Mouse (Mus musculus) forebrain, embryonic 14.5 days (tissue): ENCODE measurements around the gene Synpo2l. TPM values are rescaled to one million over a fixed set of nuclear protein-coding genes. Genes with fewer than 3 reads are reported as not detected.

Source experiments
- ATAC-seq: fragments of 200-750 bp; cut with Nextera tagmentation; 2 replicates; pipeline ENCODE4 v1.8.0; 2017; ENCODE audit warnings: mild to moderate bottlenecking, moderate library complexity
- DNase-seq: peaks from one replicate; pipeline ENCODE4 v3.0.0-alpha.2; 2015; ENCODE audit warnings: low spot score
- H3K27ac ChIP-seq: fragments of 300-500 bp; sonication (generic); 2 replicates; pipeline ENCODE4 v1.5.1; 2014; ENCODE audit warnings: low read depth, mild to moderate bottlenecking, control low read depth, low read length, moderate library complexity
- H3K27me3 ChIP-seq: fragments of 300-500 bp; sonication (generic); replicated peaks from 2 replicates; pipeline ENCODE4 v1.6.1; 2014; ENCODE audit warnings: low read length, control low read depth, mixed read lengths; ENCODE audit not compliant: control insufficient read depth, insufficient read depth
- H3K36me3 ChIP-seq: fragments of 300-500 bp; sonication (generic); 2 replicates; pipeline ENCODE4 v1.6.1; 2014; ENCODE audit warnings: low read length, control low read depth; ENCODE audit not compliant: control insufficient read depth, insufficient read depth
- H3K4me1 ChIP-seq: fragments of 300-500 bp; sonication (generic); 2 replicates; pipeline ENCODE4 v1.6.1; 2014; ENCODE audit warnings: antibody characterized with exemption, low read length, control low read depth; ENCODE audit not compliant: control insufficient read depth, insufficient read depth
- H3K4me2 ChIP-seq: fragments of 300-500 bp; sonication (generic); 2 replicates; pipeline ENCODE4 v1.6.1; 2014; ENCODE audit warnings: mild to moderate bottlenecking, control low read depth, low read length
- H3K4me3 ChIP-seq: fragments of 300-500 bp; sonication (generic); 2 replicates; pipeline ENCODE4 v1.5.1; 2014; ENCODE audit warnings: low read depth, low read length, control low read depth
- H3K9ac ChIP-seq: fragments of 300-500 bp; sonication (generic); 2 replicates; pipeline ENCODE4 v1.6.1; 2014; ENCODE audit warnings: mild to moderate bottlenecking, low read length, control low read depth, moderate library complexity
- H3K9me3 ChIP-seq: fragments of 300-500 bp; sonication (generic); replicated peaks from 2 replicates; pipeline ENCODE4 v1.6.1; 2016; ENCODE audit warnings: low read length, control low read depth, mixed read lengths; ENCODE audit not compliant: control insufficient read depth
- WGBS: fragments of 180-500 bp; shearing (Covaris S2); extraction: QIAGEN DNeasy Blood & Tissue Kit; methylation state at CpG from one replicate; pipeline ENCODE4 v1.1.7; 2014; 5-methylcytosine and 5-hydroxymethylcytosine counted together
- polyA plus RNA-seq: library from polyadenylated mRNA; unstranded; fragments of >200 nt; fragmentation: Nextera tagmentation; extraction: Ambion mirVana; gene quantifications from 2 replicates; pipeline ENCODE4 v1.2.1, GENCODE M21; 2014

The Synpo2l gene
- polyA plus RNA-seq, 1 experiment from 2014 or later = 0.09 TPM

DNA sequence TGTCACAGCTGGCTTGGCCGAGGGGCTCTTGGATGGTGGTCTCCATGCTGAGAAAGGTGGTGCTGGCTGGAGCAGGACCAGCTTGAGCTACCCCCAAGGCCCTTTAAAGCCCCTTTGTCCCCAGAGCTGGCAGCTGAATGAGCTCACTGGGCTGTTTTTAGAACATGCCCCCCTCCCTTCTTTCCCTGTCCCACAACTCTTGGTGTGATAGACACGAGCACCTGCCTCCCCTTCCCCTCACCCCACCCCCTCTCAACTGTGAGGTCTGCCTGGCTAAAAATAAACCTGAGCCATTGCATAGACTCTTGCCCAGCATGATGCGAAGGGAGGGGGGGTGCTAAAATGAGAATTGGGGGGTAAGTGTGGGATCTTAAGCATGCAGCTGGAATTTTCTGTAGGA, 3.7 kb downstream of the Synpo2l start:
- Histone ChIP-seq H3K36me3 (no peaks in the 10 kb centered on the region), H3K4me2 (no peak overlapping the region), H3K4me3 (no peak overlapping the region), H3K9me3 (no peaks in the 10 kb centered on the region), H3K9ac (no peak overlapping the region), H3K27ac (no peak overlapping the region), H3K27me3 (no peaks in the 10 kb centered on the region), H3K4me1 (peaks cover 6% of the 10 kb centered on the region; the same call in 1 of the 2 replicates)
- ATAC-seq = no peak
- peak; percentile 15 for DNase-seq
- 42% methylated on average over 3 of the region's 3 CpGs for WGBS

DNA sequence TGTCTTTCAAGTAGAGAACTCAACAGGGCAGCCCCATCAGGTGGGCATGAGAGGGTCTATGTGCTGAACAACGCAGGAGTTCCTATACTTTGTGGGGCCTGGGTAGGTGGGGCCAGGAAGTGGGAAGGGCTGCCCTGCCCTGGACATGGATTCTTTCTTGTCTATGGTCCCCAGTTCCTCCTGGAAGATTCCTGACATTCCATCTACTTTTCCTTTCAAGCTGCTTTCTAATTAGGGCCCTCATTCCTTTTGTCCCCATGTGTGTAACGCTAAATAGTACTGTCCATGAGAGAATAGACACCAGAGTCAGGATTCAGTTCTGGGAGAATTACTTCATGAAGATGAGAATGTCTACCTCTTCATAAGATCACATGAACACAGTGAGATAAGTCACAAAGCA, 4.6 kb downstream of the Synpo2l start:
- H3K27ac ChIP-seq = no peak overlapping the region

DNA sequence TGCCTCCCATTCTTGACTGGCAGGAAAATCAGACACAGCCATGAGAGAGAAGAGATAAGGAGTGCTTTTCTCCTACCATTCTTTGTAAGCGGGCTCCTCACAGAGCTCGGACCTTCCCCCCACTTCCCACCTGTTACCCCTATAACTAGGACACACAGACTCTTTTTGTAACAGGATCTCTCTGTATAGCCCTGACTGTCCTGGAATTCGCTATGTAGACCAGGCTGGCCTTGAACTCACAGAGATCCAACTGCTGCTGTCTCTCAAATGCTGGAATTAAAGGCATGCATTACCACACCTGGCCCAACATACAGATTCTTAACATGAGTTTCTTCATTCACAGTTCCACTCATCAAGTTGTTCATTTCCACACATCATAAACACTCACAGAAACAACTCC, 5.4 kb downstream of the Synpo2l start:
- ATAC-seq = no peak

More for the DNA sequence above, 4.6 kb downstream of the Synpo2l start:
- Histone ChIP-seq H3K9ac (no peak overlapping the region), H3K4me1 (peaks cover 6% of the 10 kb centered on the region; the same call in 1 of the 2 replicates), H3K4me2 (no peak overlapping the region), H3K4me3 (no peak overlapping the region), H3K36me3 (no peaks in the 10 kb centered on the region), H3K27me3 (no peaks in the 10 kb centered on the region), H3K9me3 (no peaks in the 10 kb centered on the region)
- ATAC-seq (no peak), DNase-seq (no peak)
- 67% methylated on average over 2 of the region's 2 CpGs for WGBS

DNA sequence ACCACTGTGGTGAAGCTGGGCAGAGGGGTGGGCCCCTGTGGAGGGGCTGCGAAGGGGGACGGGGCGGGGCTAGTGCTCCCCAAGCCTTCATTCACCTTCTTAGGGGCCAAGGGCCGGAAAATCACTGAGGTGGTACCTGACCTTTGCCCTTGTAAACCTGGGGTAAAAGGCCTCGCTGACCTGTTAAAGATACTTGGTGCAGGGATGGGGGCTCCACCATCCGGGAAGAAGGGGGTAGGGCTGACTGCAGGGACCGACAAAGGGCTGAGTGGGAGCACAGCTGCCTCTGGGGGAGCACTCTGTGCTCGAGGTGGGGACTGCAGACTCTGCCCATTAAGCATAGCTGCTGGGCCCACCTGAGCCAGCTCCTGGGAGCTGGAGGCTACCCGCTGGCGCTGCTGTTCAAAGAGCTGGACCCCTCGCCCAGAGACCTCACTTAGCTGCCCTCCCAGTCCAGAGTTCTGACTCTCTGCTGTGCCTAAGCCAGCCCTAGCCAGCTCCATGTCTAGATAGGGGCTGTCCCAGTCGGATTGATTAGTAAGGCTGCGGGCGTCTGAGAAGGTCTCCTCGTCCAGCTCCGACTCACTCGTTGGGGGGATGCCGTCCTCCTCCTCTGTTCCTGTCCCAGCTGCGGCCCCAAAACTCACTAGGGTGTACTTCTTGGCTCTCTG, 6.4 kb downstream of the Synpo2l start:
- Histone ChIP-seq H3K9me3 (no peaks in the 10 kb centered on the region), H3K9ac (peak overlapping the region; percentile 79), H3K27ac (peak overlapping the region; percentile 65), H3K4me1 (peaks cover 6% of the 10 kb centered on the region; the same call in 1 of the 2 replicates), H3K4me3 (peak overlapping the region; percentile 54), H3K27me3 (no peaks in the 10 kb centered on the region), H3K4me2 (peak overlapping the region; percentile 93), H3K36me3 (no peaks in the 10 kb centered on the region)
- ATAC-seq (peak; percentile 30), DNase-seq (peak; percentile 6)
- WGBS = 16% methylated on average over 19 of the region's 19 CpGs

More for the DNA sequence above, 5.4 kb downstream of the Synpo2l start:
- H3K9me3 ChIP-seq = no peaks in the 10 kb centered on the region
- H3K4me1 ChIP-seq = peaks cover 6% of the 10 kb centered on the region; the same call in 1 of the 2 replicates
- 85% methylated on average over 3 of the region's 3 CpGs for WGBS
- H3K4me2 ChIP-seq = no peak overlapping the region
- no peak overlapping the region for H3K9ac ChIP-seq
- no peak for DNase-seq
- H3K4me3 ChIP-seq = no peak overlapping the region
- no peak overlapping the region for H3K27ac ChIP-seq
- H3K36me3 ChIP-seq = no peaks in the 10 kb centered on the region
- H3K27me3 ChIP-seq = no peaks in the 10 kb centered on the region

DNA sequence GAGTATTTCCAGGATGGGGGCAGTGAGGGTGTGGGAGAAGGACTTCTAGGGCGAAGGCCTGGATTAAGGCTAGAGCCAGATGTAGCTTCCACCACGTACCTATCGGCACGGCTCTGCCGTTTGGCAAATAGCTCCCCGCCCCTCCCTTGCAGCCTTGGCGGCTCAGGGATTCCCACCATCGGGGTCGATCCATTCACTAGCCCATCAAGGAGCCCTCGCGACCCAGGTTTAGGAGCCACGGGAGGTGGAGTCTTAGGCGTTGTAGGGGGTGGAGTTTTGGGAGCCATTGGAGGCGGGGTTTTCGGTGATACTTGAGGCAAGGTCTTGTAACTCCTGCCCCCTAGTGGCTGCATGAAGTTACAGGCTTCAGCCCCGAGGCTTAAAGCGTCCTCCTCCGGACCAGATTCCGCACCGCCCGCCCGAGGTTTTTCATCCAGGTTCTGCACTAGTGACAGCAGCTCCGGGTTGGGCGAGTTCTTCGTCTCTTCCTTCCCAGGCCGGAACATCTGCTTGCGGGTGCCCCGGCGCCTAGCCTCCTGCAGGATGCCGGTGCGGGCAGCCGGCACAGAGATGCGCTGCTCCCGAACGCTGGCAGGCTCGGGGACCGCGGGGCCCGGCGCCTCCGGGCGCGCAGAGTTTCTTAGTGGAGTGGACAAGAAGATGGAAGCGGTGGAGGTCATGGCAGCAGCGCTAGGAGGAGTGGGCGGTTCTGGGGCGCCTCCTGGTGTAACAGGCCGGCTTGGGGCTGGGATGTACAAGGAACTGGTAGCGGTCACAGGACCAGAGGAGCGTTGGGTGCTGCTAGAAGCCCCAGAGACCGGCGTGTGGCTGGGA, 7.1 kb downstream of the Synpo2l start:
- Histone ChIP-seq H3K9ac (peak overlapping the region; percentile 79), H3K9me3 (no peaks in the 10 kb centered on the region), H3K4me2 (peak overlapping the region; percentile 93), H3K27ac (peak overlapping the region; percentile 65), H3K4me3 (peak overlapping the region; percentile 54), H3K36me3 (no peaks in the 10 kb centered on the region), H3K27me3 (no peaks in the 10 kb centered on the region), H3K4me1 (peaks cover 6% of the 10 kb centered on the region; the same call in 1 of the 2 replicates)
- 2% methylated on average over 52 of the region's 52 CpGs for WGBS
- peak; percentile 99 for DNase-seq
- ATAC-seq = peak; percentile 90

DNA sequence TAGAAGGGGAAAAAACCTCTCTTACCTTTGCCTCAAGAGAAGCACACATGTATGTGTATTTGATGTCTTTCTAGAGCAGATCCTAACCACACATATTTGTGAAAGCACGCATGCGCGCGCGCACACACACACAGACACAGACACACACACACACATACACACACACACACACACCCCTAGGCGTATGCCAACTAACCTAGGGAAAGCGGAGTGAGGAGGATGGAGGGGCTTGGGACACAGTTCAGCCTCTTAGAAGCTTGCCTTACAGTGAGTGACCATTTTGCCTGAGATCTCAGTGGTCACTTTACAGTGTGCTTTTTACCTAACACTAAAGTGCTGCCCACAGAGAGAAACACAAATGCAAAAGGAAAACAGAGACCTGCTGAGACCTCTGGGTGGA, 8.5 kb downstream of the Synpo2l start:
- no peaks in the 10 kb centered on the region for H3K36me3 ChIP-seq
- H3K9ac ChIP-seq = no peak overlapping the region
- H3K4me3 ChIP-seq = no peak overlapping the region
- peaks cover 6% of the 10 kb centered on the region; the same call in 1 of the 2 replicates for H3K4me1 ChIP-seq
- no peaks in the 10 kb centered on the region for H3K9me3 ChIP-seq
- no peaks in the 10 kb centered on the region for H3K27me3 ChIP-seq
- WGBS = 96% methylated on average over 7 of the region's 7 CpGs
- H3K4me2 ChIP-seq = no peak overlapping the region
- H3K27ac ChIP-seq = no peak overlapping the region
- no peak for ATAC-seq
- no peak for DNase-seq

DNA sequence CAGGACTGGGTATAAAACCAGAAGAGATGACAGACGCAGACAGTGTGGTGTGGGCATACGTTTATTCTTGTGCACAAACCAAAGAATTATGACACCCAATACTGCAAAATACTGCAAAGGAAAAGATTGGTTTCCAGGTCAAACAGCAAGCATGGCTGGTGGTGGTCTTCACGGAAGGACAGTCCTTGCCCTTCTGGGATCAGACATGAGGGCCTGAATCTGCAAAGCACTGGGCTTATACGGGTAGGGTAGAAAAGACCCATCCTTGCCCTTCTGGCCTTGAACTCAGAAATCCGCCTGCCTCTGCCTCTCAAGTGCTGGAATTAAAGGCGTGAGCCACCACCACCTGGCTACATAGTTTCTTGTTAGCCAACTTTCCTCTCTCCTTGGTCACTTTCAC, 9.3 kb downstream of the Synpo2l start:
- Histone ChIP-seq H3K4me3 (no peak overlapping the region), H3K27ac (no peak overlapping the region), H3K4me2 (no peak overlapping the region), H3K9ac (no peak overlapping the region; the same call in 1 of the 2 replicates), H3K27me3 (no peaks in the 10 kb centered on the region), H3K36me3 (no peaks in the 10 kb centered on the region), H3K9me3 (no peaks in the 10 kb centered on the region), H3K4me1 (peaks cover 6% of the 10 kb centered on the region; the same call in 1 of the 2 replicates)
- 85% methylated on average over 6 of the region's 6 CpGs for WGBS
- DNase-seq (no peak), ATAC-seq (no peak)

DNA sequence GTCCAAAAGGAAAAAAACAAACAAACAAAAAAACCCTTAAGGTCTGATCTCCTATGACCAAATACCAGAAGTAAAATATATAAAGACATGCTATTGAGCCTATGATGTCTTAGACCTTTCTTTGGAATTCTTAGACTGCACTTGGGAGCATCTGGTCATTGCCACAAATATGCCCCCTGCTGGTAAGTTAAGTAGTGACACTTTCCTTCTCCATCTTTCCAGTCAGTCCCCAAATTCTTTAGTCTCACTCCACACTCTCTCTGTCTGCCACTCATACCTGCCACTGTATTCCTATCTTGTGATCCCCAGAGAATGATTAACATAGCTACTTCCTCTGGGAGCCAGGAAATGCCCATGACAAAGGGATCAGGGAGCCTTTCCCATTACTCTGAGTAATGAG, 9.8 kb downstream of the Synpo2l start:
- H3K4me3 ChIP-seq = no peak overlapping the region
- H3K4me2 ChIP-seq = no peak overlapping the region
- no peak overlapping the region for H3K27ac ChIP-seq
- DNase-seq (peak; percentile 80), ATAC-seq (no peak)
- H3K4me1 ChIP-seq = peaks cover 6% of the 10 kb centered on the region; the same call in 1 of the 2 replicates
- H3K27me3 ChIP-seq = no peaks in the 10 kb centered on the region
- no peak overlapping the region; the same call in 1 of the 2 replicates for H3K9ac ChIP-seq
- no peaks in the 10 kb centered on the region for H3K9me3 ChIP-seq
- H3K36me3 ChIP-seq = no peaks in the 10 kb centered on the region

DNA sequence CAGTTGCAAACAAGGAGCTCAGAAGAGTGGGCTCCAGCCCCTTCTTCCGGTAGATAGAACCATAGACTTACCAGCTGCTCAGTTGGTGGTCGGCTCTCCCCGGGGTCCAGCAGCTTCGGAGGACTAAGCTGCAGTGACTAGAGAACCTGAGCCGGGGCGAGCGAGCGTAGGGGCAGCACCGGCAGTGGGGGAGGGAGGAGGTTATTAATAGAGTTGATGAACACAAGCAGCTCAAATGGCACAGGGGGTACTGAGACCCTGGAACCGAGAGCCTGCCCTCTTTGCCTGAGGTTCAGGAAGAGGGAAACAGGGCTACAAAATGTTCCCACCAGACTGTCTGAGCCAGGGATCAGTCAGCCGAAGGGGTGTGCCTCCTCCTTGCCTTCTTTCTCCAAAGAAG, 11.8 kb downstream of the Synpo2l start, which contains the start of gene Myoz1:
TSS of gene Myoz1 (minus strand) at position 180 of the 400 bp plus-strand sequence.
- no peak within 1 kb of the TSS for H3K9ac ChIP-seq
- WGBS = 34% methylated on average over 11 of the region's 11 CpGs
- H3K4me1 ChIP-seq = no peaks in the 10 kb centered on the region
- H3K27ac ChIP-seq = no peak within 1 kb of the TSS
- no peak within 1 kb of the TSS for H3K4me2 ChIP-seq
- no peaks in the 10 kb centered on the region for H3K27me3 ChIP-seq
- no peak within 1 kb of the TSS for H3K4me3 ChIP-seq
- ATAC-seq = no peak
- DNase-seq = no peak
- no peaks in the 10 kb centered on the region for H3K9me3 ChIP-seq
- no peaks in the 10 kb centered on the region for H3K36me3 ChIP-seq
